In genomic region chr15:7016018-7016417, GRCm38 (mm10) we compare ENCODE assay signal across 10 mouse cellular contexts.
"Had no signal": no experiment of that assay in that cellular context is flagged by ENCODE, and none has a peak within 500 bp of the region (broad histone marks: within the 10 kb centered on the region; RNA-seq: fewer than 3 reads in every experiment).

No protein-coding gene starts in this region.

- H3K9ac ChIP-seq: limb, embryonic 12.5 days; liver, embryonic 14.5 days; neural tube, embryonic 12.5 days had no signal

- H3K36me3 ChIP-seq: limb, embryonic 12.5 days; midbrain, embryonic 10.5 days; neural tube, embryonic 12.5 days had no signal

- H3K9me3 ChIP-seq: limb, embryonic 12.5 days; midbrain, embryonic 10.5 days; neural tube, embryonic 12.5 days had no signal

- ATAC-seq: lung, postnatal 0 days had no signal

- DNase-seq: kidney, adult 2 months; lung, adult 18-20 months; lung, postnatal 4 days; thymus, adult 18-20 months; thymus, postnatal 14 days had no signal

- H3K4me1 ChIP-seq: neural tube, embryonic 12.5 days had no signal

- H3K27me3 ChIP-seq: limb, embryonic 12.5 days; neural tube, embryonic 12.5 days had no signal

- H3K4me3 ChIP-seq: limb, embryonic 12.5 days; midbrain, embryonic 10.5 days; neural tube, embryonic 12.5 days had no signal

- H3K4me2 ChIP-seq: limb, embryonic 12.5 days; neural tube, embryonic 12.5 days had no signal

- H3K27ac ChIP-seq: limb, embryonic 12.5 days; liver, embryonic 14.5 days; midbrain, embryonic 10.5 days; neural tube, embryonic 12.5 days had no signal
